Mouse (Mus musculus) erythroblast, embryonic 14.5 days (primary cell): ENCODE results near the gene Polr2b. TPM values are rescaled to one million over a fixed set of nuclear protein-coding genes. Genes with fewer than 3 reads are reported as not detected.

Source experiments
- H3K27me3 ChIP-seq: 2 replicates; pipeline ENCODE4 v1.6.1; 2012; ENCODE audit warnings: inconsistent platforms; ENCODE audit not compliant: control insufficient read depth
- H3K36me3 ChIP-seq: 2 replicates; pipeline ENCODE4 v1.6.1; 2012; ENCODE audit warnings: mild to moderate bottlenecking, inconsistent platforms; ENCODE audit not compliant: control insufficient read depth
- H3K4me1 ChIP-seq: 2 replicates; pipeline ENCODE4 v1.6.1; 2012; ENCODE audit warnings: inconsistent platforms; ENCODE audit not compliant: control insufficient read depth
- H3K4me3 ChIP-seq: replicated peaks from 2 replicates; pipeline ENCODE3; 2012; ENCODE audit warnings: moderate library complexity, mild to moderate bottlenecking, inconsistent platforms
- H3K9me3 ChIP-seq: 2 replicates; pipeline ENCODE4 v1.6.1; 2012; ENCODE audit warnings: low read length, inconsistent platforms, mixed read lengths; ENCODE audit not compliant: control insufficient read depth
- GATA1 ChIP-seq: IDR thresholded peaks from 2 replicates; pipeline ENCODE4 v1.6.1; 2012; ENCODE audit warnings: low read length, inconsistent platforms, mixed read lengths
- TAL1 ChIP-seq: IDR thresholded peaks from 3 replicates; pipeline ENCODE4 v1.6.1; 2012; ENCODE audit warnings: low read length, inconsistent platforms, mixed read lengths
- polyA plus RNA-seq: library from polyadenylated mRNA; stranded (reverse); fragments of >175 nt; gene quantifications from 2 replicates; pipeline ENCODE4 v1.2.3, GENCODE M21; 2012

Polr2b gene
- polyA plus RNA-seq, 1 experiment = 0.27 TPM

GRCm38 (mm10) chr5:77388359-77388758 lies 78.4 kb downstream of the Polr2b start:
- no peaks in the 10 kb centered on the region for H3K9me3 ChIP-seq
- no peak for TF ChIP-seq GATA1
- no peak for TF ChIP-seq TAL1
- H3K4me1 ChIP-seq = no peaks in the 10 kb centered on the region
- H3K27me3 ChIP-seq = no peaks in the 10 kb centered on the region
- H3K4me3 ChIP-seq = no peak overlapping the region
- H3K36me3 ChIP-seq = no peaks in the 10 kb centered on the region

GRCm38 (mm10) chr5:77390272-77390671 lies 80.3 kb downstream of the Polr2b start:
- Histone ChIP-seq H3K27me3 (no peaks in the 10 kb centered on the region), H3K36me3 (no peaks in the 10 kb centered on the region), H3K9me3 (no peaks in the 10 kb centered on the region), H3K4me3 (no peak overlapping the region), H3K4me1 (no peaks in the 10 kb centered on the region)
- TF ChIP-seq TAL1 = no peak
- no peak for TF ChIP-seq GATA1

- TF ChIP-seq TAL1 (no peak), GATA1 (no peak)
- Histone ChIP-seq H3K36me3 (no peaks in the 10 kb centered on the region), H3K4me3 (no peak overlapping the region), H3K4me1 (no peaks in the 10 kb centered on the region), H3K27me3 (no peaks in the 10 kb centered on the region), H3K9me3 (no peaks in the 10 kb centered on the region)
These were observed 83.2 kb downstream of the Polr2b start for GRCm38 (mm10) chr5:77393094-77393619.

DNA sequence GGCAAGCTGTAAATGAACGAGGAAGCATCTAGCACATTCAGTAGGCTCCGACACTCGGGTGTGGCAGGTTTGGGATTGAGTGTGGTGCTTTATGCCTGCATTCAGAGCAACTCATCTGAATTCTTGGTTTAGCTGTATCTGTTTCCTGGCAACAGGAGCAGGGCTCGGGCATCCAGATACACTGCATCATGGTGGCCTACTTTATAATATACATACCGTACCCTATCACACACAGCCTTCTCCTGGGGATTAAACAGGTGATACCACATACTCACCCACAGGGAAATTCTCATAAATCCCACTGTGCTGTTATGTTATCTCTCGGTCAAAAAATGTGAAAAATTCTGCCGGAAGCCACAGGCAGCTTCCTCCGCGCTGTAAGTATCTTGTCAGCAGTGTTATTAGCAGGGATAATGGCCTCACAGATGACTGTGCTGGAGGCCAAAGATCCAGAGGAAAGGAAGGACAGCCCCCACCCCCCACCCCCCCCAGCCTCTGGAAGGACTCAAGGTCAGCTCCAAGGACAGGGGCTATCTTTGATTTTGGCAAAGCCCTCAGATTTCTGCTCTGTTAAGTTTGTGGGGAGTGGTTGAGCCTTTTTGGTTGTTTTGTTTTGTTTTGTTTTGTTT lies 84.2 kb downstream of the Polr2b start:
- TF ChIP-seq TAL1 (no peak), GATA1 (no peak)
- Histone ChIP-seq H3K9me3 (no peaks in the 10 kb centered on the region), H3K36me3 (no peaks in the 10 kb centered on the region), H3K27me3 (no peaks in the 10 kb centered on the region), H3K4me3 (no peak overlapping the region), H3K4me1 (no peaks in the 10 kb centered on the region)

DNA sequence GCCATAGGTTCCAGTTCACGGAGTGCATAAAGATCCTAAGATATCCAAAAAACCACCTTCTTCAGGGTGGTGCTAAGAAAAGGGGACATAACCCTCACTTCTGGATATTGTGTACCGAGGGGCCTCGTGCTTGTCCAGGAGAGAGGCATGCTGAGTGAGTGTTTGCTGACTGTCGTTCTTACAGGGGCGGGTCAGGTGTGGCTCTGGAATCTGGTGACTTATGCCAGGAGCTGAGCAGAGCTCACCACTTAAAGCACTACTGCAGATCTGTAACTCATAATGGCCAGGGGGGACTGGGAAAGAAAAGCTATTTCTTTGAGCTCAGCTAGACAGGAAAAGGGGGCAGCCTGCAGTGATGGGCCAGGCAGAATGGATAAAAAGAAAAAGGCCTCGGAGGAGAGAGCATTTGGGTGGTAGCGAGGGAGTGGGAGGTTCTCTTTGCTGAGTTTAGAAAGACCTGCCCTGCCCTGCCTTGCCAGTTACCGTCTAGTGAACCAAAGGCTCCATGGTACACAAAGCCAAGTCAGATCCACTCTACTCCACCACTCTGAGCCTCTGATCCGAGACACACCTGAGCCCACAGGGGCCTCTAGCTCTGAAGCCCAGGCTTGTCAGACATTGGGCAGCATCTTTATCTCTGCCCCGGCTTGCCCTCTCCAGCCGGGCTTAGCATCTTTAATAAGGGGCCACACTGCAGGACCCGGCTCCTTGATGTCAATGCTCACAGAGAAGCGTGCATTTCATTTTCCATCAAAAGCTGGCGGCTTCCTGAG lies 88.5 kb downstream of the Polr2b start:
- H3K4me1 ChIP-seq = no peaks in the 10 kb centered on the region
- no peak for TF ChIP-seq TAL1
- no peak for TF ChIP-seq GATA1
- no peaks in the 10 kb centered on the region for H3K9me3 ChIP-seq
- no peaks in the 10 kb centered on the region for H3K36me3 ChIP-seq
- no peaks in the 10 kb centered on the region for H3K27me3 ChIP-seq
- H3K4me3 ChIP-seq = no peak overlapping the region

Other genes starting within 250 kb of the Polr2b start
- gene Hopx, start 195.0 kb upstream of the Polr2b start, polyA plus RNA-seq = 0.51 and 0.78 TPM in 2 replicates
- gene Spink2, start 98.7 kb upstream of the Polr2b start, polyA plus RNA-seq = not detected in 2 replicates
- 0.09 and 0.14 TPM in 2 replicates for gene Rest, start 44.7 kb upstream of the Polr2b start, polyA plus RNA-seq
- 1.1 and 1.3 TPM in 2 replicates for gene Noa1, start 63 bp upstream of the Polr2b start, polyA plus RNA-seq
- 0.20 and 0.21 TPM in 2 replicates for gene Igfbp7, start 97.9 kb downstream of the Polr2b start, polyA plus RNA-seq